Mouse (Mus musculus) MEL (cell line): ENCODE data around the gene Plekhg3.

Experiments
- BHLHE40 ChIP-seq: IDR thresholded peaks from 2 replicates; pipeline ENCODE4 v1.6.1; 2012; ENCODE audit warnings: low read depth, mild to moderate bottlenecking, inconsistent platforms, low read length, improper control_type of control experiment, borderline replicate concordance
- CTCF ChIP-seq, 3 experiments: IDR thresholded peaks in 2 of 3; conservative IDR thresholded peaks in 1 of 3; 2 replicates each; pipeline ENCODE4 v1.5.1; 2011 to 2012; ENCODE audit warnings: low read length in 3 of 3, low read depth in 2 of 3, mild to moderate bottlenecking in 2 of 3, improper control_type of control experiment in 1 of 3, inconsistent platforms in 1 of 3, mixed read lengths in 1 of 3, moderate library complexity in 1 of 3; ENCODE audit not compliant: control insufficient read depth in 1 of 3, insufficient read depth in 1 of 3, poor library complexity in 1 of 3, severe bottlenecking in 1 of 3

GRCm38 (mm10) chr12:76554871-76555386 is 24.2 kb downstream of the Plekhg3 start:
- no peak for TF ChIP-seq BHLHE40
- no peak for TF ChIP-seq CTCF (IDR thresholded peaks at IDR 0.05 in 2 of 3, conservative IDR thresholded peaks at IDR 0.05 in 1 of 3; ENCODE audit: control insufficient read depth in 1 of 3, insufficient read depth in 1 of 3, low read depth in 2 of 3, low read length in 3 of 3, poor library complexity in 1 of 3, severe bottlenecking in 1 of 3)
